Mouse (Mus musculus): Measurements from ENCODE around the gene Acvr1c. TPM values are rescaled to one million over a fixed set of nuclear protein-coding genes. Genes with fewer than 3 reads are reported as not detected.

The Acvr1c gene
- polyA plus RNA-seq (2014; fragmentation: Nextera tagmentation; extraction: Ambion mirVana): 0.67 and 1.1 TPM in 2 replicates

- 1% methylated on average over 55 of the region's 65 CpGs for WGBS
- TF ChIP-seq CTCF (IDR thresholded peaks at IDR 0.05; ENCODE audit: low read depth): no peak
- Histone ChIP-seq H3K36me3 (ENCODE audit: insufficient read depth) (no peaks in the 10 kb centered on the region), H3K4me2 (peak within 1 kb of the TSS; percentile 98), H3K4me1 (ENCODE audit: insufficient read depth) (0 out of 2 replicates have a peak, but pooled peaks cover 6% of the 10 kb centered on the region), H3K27ac (ENCODE audit: low read depth) (no peak within 1 kb of the TSS), H3K9ac (peak within 1 kb of the TSS; percentile 34), H3K9me3 (ENCODE audit: low read depth, low read length) (no peaks in the 10 kb centered on the region), H3K4me3 (ENCODE audit: low read depth, low read length) (peak within 1 kb of the TSS; percentile 53), H3K27me3 (ENCODE audit: insufficient read depth, low read length) (peaks cover 14% of the 10 kb centered on the region)
- DNase-seq: peak; percentile 57
- peak; percentile 93 for ATAC-seq (ENCODE audit: insufficient read depth)
These were observed at the start of gene Acvr1c for GRCm38 (mm10) chr2:58357414-58358131. Acvr1c (minus strand) TSS chr2:58357895.

- no peak overlapping the region for H3K4me3 ChIP-seq (ENCODE audit: low read depth, low read length)
- H3K27ac ChIP-seq (ENCODE audit: low read depth): no peak overlapping the region
- DNase-seq: no peak
- H3K9me3 ChIP-seq (ENCODE audit: low read depth, low read length): no peaks in the 10 kb centered on the region
- no peak overlapping the region for H3K9ac ChIP-seq
- no peaks in the 10 kb centered on the region for H3K27me3 ChIP-seq (ENCODE audit: insufficient read depth, low read length)
- TF ChIP-seq CTCF (IDR thresholded peaks at IDR 0.05; ENCODE audit: low read depth): no peak
- 76% methylated on average over 2 of the region's 2 CpGs for WGBS
- ATAC-seq (ENCODE audit: insufficient read depth): no peak
- no peaks in the 10 kb centered on the region for H3K4me1 ChIP-seq (ENCODE audit: insufficient read depth)
- H3K4me2 ChIP-seq: no peak overlapping the region
- no peaks in the 10 kb centered on the region for H3K36me3 ChIP-seq (ENCODE audit: insufficient read depth)
These were observed 45.8 kb upstream of the Acvr1c start for GRCm38 (mm10) chr2:58403481-58403880.

GRCm38 (mm10) chr2:58388601-58389000, 30.9 kb upstream of the Acvr1c start:
- Histone ChIP-seq H3K27ac (ENCODE audit: low read depth) (no peak overlapping the region), H3K36me3 (ENCODE audit: insufficient read depth) (no peaks in the 10 kb centered on the region), H3K27me3 (ENCODE audit: insufficient read depth, low read length) (no peaks in the 10 kb centered on the region), H3K9me3 (ENCODE audit: low read depth, low read length) (no peaks in the 10 kb centered on the region), H3K9ac (no peak overlapping the region), H3K4me3 (ENCODE audit: low read depth, low read length) (no peak overlapping the region), H3K4me2 (no peak overlapping the region), H3K4me1 (ENCODE audit: insufficient read depth) (no peaks in the 10 kb centered on the region)
- TF ChIP-seq CTCF (IDR thresholded peaks at IDR 0.05; ENCODE audit: low read depth): no peak
- 67% methylated on average over 7 of the region's 7 CpGs for WGBS
- DNase-seq (no peak), ATAC-seq (ENCODE audit: insufficient read depth) (no peak)

GRCm38 (mm10) chr2:58380020-58380419, 22.3 kb upstream of the Acvr1c start:
- TF ChIP-seq CTCF (IDR thresholded peaks at IDR 0.05; ENCODE audit: low read depth): no peak
- no peaks in the 10 kb centered on the region for H3K4me1 ChIP-seq (ENCODE audit: insufficient read depth)
- H3K4me2 ChIP-seq: no peak overlapping the region
- DNase-seq (no peak), ATAC-seq (ENCODE audit: insufficient read depth) (no peak)
- H3K4me3 ChIP-seq (ENCODE audit: low read depth, low read length): no peak overlapping the region
- H3K27me3 ChIP-seq (ENCODE audit: insufficient read depth, low read length): no peaks in the 10 kb centered on the region
- H3K27ac ChIP-seq (ENCODE audit: low read depth): no peak overlapping the region
- H3K9ac ChIP-seq: no peak overlapping the region
- H3K9me3 ChIP-seq (ENCODE audit: low read depth, low read length): no peaks in the 10 kb centered on the region
- 75% methylated on average over 5 of the region's 5 CpGs for WGBS
- H3K36me3 ChIP-seq (ENCODE audit: insufficient read depth): no peaks in the 10 kb centered on the region

GRCm38 (mm10) chr2:58379475-58379874, 21.8 kb upstream of the Acvr1c start:
- no peak overlapping the region for H3K9ac ChIP-seq

GRCm38 (mm10) chr2:58377417-58378130, 19.9 kb upstream of the Acvr1c start:
- Histone ChIP-seq H3K27ac (ENCODE audit: low read depth) (no peak overlapping the region), H3K9ac (no peak overlapping the region), H3K9me3 (ENCODE audit: low read depth, low read length) (no peaks in the 10 kb centered on the region), H3K36me3 (ENCODE audit: insufficient read depth) (no peaks in the 10 kb centered on the region), H3K4me1 (ENCODE audit: insufficient read depth) (no peaks in the 10 kb centered on the region), H3K4me3 (ENCODE audit: low read depth, low read length) (no peak overlapping the region), H3K4me2 (no peak overlapping the region), H3K27me3 (ENCODE audit: insufficient read depth, low read length) (no peaks in the 10 kb centered on the region)
- DNase-seq (no peak), ATAC-seq (ENCODE audit: insufficient read depth) (no peak)
- 67% methylated on average over 9 of the region's 9 CpGs for WGBS
- no peak for TF ChIP-seq CTCF (IDR thresholded peaks at IDR 0.05; ENCODE audit: low read depth)

More at GRCm38 (mm10) chr2:58379475-58379874, 21.8 kb upstream of the Acvr1c start:
- H3K9me3 ChIP-seq (ENCODE audit: low read depth, low read length): no peaks in the 10 kb centered on the region
- no peak for ATAC-seq (ENCODE audit: insufficient read depth)
- no peaks in the 10 kb centered on the region for H3K4me1 ChIP-seq (ENCODE audit: insufficient read depth)
- no peak overlapping the region for H3K4me2 ChIP-seq
- no peak overlapping the region for H3K4me3 ChIP-seq (ENCODE audit: low read depth, low read length)
- no peak for TF ChIP-seq CTCF (IDR thresholded peaks at IDR 0.05; ENCODE audit: low read depth)
- no peaks in the 10 kb centered on the region for H3K36me3 ChIP-seq (ENCODE audit: insufficient read depth)
- 61% methylated on average over 1 of the region's 1 CpGs for WGBS
- no peaks in the 10 kb centered on the region for H3K27me3 ChIP-seq (ENCODE audit: insufficient read depth, low read length)
- peak; percentile 33 for DNase-seq
- no peak overlapping the region for H3K27ac ChIP-seq (ENCODE audit: low read depth)

GRCm38 (mm10) chr2:58366196-58366595, 8.5 kb upstream of the Acvr1c start:
- no peaks in the 10 kb centered on the region for H3K36me3 ChIP-seq (ENCODE audit: insufficient read depth)
- DNase-seq: no peak
- ATAC-seq (ENCODE audit: insufficient read depth): no peak
- no peak overlapping the region for H3K4me2 ChIP-seq
- H3K4me1 ChIP-seq (ENCODE audit: insufficient read depth): no peaks in the 10 kb centered on the region
- no peak overlapping the region for H3K27ac ChIP-seq (ENCODE audit: low read depth)
- no peak overlapping the region for H3K4me3 ChIP-seq (ENCODE audit: low read depth, low read length)
- H3K9me3 ChIP-seq (ENCODE audit: low read depth, low read length): no peaks in the 10 kb centered on the region
- WGBS: 70% methylated on average over 3 of the region's 3 CpGs
- TF ChIP-seq CTCF (IDR thresholded peaks at IDR 0.05; ENCODE audit: low read depth): no peak
- H3K27me3 ChIP-seq (ENCODE audit: insufficient read depth, low read length): no peaks in the 10 kb centered on the region
- no peak overlapping the region for H3K9ac ChIP-seq

Measured in lung, embryonic 14.5 days (tissue).